Mouse (Mus musculus): ENCODE measurements around the gene Cyth1.

The Cyth1 gene

GRCm38 (mm10) chr11:118223416-118224067 is 24.9 kb downstream of the Cyth1 start:
- DNase-seq (ENCODE audit: low spot score): no peak

DNA sequence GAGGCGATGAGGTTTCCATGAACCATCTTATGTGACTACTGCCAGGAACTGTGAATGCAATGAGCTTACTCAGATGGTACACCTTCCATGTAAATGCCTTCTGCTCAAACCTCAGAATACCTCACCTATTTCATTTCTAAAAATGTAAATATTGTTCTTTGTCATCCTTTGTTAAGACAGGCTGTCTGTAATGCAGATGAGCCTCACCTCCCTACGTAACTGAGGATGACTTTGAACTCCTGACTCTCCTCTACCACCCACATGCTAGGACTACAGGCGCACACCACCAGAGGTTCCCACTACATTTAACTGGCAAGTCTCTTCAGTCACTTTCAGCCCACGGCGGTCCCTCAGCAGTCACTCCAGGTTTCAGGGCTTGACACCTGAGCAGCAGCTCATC is 25.5 kb downstream of the Cyth1 start:
- DNase-seq (ENCODE audit: low spot score): no peak

DNA sequence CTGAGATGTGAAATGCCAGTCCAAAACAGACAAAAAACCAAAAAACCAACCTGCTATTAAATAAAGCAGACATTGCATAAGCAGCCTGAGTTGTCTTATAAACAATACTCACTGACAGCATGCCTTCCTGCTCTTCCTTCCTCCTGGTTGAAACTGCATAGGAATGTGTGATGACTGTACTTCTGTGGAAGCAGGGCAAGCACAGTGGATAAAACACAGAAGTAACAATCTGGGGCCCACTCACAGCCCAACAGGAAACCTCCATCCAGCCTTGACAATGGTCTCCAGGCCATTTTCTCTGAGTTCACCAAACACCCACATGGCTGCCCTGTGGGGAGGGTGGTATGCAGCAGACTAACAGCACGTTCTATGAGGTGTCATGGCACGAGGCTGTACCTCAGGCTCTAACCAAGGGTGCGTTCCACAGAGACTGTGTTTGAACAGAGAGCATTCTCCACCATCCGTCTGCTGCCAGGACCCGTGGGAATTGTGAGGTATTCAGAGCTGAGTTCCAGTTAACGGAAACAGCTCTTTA is 26.0 kb downstream of the Cyth1 start:
- DNase-seq (ENCODE audit: low spot score): no peak

DNA sequence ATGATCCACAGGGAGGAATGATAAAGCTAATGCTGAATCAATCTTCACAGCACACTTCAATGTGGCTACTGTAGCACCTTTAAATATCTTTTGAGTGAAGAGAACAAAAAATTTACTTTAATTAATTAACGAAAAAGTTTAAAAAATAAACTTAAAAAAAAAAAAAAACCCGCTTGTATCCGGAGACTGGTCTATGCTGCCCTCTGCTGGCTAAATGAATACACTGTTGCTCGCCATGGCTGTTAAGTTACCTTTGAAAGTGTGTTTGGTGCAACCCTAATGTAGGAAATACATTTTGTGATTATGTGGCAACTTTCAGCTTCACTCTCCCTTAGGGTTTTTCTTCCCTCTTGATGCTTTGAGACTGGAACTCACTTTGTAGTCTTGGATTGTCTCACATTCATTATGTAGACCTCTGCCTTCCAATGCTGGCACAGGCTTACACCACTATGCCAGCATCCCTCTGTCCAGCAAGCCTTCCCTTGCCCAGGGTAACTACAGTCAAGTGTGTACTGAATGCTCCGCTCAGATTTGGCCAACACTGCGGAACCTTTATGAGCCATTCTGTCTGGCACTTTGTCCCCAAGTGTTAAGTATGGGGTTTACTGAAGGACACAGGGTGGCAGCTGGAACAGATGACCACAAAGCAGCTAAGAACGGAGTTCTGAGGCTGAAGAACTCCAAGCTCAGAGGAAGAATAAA is 27.7 kb downstream of the Cyth1 start:
- DNase-seq (ENCODE audit: low spot score): no peak

- no peak for DNase-seq (ENCODE audit: low spot score)
Observed at GRCm38 (mm10) chr11:118219066-118219465, 29.3 kb downstream of the Cyth1 start.

DNA sequence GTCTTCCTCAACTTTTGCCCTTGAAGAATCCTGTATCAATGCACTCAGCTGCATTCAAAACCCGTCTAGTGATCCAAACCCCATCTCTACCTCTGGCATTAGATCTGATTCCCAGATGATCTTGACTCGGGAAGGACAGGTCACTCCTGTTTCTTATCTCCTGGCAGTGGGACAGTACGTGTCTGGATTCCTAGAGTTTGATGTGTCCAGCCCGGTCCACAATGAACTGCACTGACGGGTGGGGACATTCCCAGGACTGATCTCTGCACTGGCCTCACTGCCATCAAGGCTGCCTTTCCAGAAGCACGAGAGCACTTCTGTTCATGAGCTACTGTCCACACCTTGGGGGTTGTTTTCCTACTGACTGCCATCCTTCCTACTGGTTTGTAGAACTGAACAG is 31.9 kb downstream of the Cyth1 start:
- no peak for DNase-seq (ENCODE audit: low spot score)

DNA sequence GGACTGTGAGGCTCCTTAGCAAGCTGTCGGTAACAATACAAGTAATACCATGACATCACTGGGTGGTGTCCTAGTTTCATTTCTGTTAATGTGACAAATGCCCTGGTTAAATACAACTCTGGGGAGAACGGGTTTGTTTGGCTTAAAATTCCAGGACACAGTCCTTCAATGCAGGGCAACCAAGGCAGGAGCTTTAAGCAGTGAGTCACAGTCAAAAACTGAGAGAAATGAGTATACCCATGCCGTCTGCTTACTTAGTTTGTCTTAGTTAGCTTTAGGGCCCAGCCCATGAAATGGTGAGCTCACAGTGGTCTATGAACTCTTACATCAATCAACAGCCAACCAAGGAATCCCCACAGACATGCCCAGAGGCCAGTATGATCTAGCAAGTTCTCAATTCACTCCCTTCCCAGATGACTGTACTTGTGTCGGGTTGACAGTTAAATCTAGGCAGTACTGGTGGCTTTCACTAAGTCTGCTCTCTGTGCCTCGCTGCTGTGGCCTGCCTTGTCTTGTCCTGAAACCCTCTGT is 32.4 kb downstream of the Cyth1 start:
- no peak for DNase-seq (ENCODE audit: low spot score)

DNA sequence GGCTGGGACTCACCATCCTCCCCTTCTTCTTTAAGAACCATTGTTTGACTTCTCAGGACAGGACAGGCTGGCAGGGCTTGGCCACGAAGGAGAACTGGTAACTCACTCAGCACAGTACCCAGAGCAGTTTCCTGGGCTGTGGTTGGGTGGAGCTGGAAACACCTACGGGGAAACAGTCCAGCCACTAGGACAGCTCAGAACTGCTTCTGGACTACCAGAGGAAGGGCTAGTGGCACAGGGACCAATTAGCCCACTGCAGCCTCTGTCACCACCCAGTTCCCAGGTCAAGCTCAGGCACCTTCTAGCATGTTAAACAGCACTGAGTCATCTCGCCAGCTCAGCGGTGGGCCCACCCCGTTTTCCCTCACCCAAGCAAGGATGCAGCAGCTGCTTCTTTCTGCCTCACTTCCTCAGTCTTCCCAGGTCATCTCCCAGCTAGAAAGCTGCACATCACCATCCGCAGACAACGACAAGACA is 35.7 kb downstream of the Cyth1 start:
- DNase-seq (ENCODE audit: low spot score): no peak

- DNase-seq (ENCODE audit: low spot score): no peak
Observed at GRCm38 (mm10) chr11:118211749-118212635, 36.4 kb downstream of the Cyth1 start.

DNA sequence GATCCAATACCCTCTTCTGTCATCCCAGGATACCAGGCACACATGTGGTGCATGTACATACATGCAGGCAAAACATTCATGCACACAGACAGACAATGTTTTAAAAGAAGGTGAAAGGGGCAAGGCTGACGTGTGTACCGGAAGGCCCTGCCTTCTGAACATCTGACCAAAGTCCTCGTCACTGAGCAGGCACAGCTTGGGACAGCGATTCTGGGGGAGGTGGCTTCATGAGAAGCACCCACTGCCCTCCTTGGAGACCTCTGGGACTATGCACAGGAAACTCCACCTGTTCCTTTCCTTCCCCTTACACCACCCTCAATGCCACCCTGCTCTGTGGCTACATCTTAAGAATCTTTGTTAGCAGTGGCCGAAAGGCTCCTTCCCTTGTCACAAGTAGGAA is 37.4 kb downstream of the Cyth1 start:
- no peak for DNase-seq (ENCODE audit: low spot score)

GRCm38 (mm10) chr11:118210116-118210515 is 38.3 kb downstream of the Cyth1 start:
- DNase-seq (ENCODE audit: low spot score): no peak

DNA sequence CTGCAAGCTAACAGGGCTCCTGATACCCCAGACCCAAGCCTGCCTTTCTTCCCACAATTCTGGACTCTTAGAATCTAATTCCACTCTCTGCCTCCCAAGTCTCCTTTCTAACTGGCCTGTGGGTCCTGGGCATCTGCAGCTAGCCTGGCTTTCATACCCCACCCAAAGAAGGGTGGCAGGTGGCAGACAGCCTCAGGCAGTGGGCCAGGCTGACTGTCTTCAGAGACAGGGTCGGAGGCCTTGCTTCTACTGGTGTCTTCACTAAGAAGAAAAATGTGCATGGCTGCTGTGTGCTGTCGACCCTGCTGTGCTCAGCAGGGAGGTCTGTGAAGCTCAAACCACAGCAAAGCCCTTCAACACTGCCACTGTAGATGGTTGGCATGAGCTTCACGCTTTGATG is 39.0 kb downstream of the Cyth1 start:
- DNase-seq (ENCODE audit: low spot score): no peak

GRCm38 (mm10) chr11:118208672-118209272 is 39.6 kb downstream of the Cyth1 start:
- DNase-seq (ENCODE audit: low spot score): no peak

- DNase-seq (ENCODE audit: low spot score): no peak
Observed at GRCm38 (mm10) chr11:118207424-118208033, 40.9 kb downstream of the Cyth1 start.

DNA sequence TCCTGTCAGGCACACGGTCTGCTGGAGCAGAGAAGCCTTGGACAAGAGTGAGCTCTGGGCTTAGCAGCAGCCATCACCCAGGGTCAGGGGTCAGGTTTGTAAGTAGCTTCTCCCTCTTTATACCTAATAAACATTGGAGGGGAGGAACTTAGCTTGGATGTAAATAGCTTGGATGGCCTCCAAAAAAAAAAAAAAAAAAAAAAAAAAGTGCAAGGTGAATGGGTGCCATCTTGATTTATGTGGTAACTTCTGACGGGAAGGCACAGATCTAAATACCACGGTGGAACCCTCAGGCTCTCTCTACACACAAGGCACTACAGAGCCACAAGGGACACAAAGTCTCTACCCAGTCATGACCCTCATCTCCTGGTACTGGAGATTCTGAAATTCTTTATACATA is 42.1 kb downstream of the Cyth1 start:
- no peak for DNase-seq (ENCODE audit: low spot score)

DNA sequence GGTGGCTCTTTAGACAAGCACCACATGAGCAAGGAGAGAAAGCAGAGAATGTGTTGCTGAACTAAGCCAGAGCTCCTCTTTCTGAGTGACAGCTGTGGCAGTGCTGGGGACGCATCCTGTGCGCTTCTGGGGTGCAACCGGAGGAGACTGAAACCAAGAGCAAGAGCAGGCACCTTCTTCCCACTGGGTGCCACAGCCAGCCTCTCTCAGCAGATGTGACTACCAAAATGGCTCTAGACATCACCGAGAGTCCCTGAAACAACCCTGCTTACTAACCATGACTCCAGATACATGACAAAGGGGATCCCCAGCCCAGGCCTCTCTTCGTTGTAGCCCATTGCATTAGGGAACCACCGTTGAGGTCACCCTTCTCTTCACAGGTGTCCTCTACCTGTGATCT is 44.9 kb downstream of the Cyth1 start:
- DNase-seq (ENCODE audit: low spot score): no peak

GRCm38 (mm10) chr11:118202410-118203233 is 45.8 kb downstream of the Cyth1 start:
- peak; percentile 65 for DNase-seq (ENCODE audit: low spot score)

- no peak for DNase-seq (ENCODE audit: low spot score)
Observed at GRCm38 (mm10) chr11:118201833-118202409, 46.5 kb downstream of the Cyth1 start.

DNA sequence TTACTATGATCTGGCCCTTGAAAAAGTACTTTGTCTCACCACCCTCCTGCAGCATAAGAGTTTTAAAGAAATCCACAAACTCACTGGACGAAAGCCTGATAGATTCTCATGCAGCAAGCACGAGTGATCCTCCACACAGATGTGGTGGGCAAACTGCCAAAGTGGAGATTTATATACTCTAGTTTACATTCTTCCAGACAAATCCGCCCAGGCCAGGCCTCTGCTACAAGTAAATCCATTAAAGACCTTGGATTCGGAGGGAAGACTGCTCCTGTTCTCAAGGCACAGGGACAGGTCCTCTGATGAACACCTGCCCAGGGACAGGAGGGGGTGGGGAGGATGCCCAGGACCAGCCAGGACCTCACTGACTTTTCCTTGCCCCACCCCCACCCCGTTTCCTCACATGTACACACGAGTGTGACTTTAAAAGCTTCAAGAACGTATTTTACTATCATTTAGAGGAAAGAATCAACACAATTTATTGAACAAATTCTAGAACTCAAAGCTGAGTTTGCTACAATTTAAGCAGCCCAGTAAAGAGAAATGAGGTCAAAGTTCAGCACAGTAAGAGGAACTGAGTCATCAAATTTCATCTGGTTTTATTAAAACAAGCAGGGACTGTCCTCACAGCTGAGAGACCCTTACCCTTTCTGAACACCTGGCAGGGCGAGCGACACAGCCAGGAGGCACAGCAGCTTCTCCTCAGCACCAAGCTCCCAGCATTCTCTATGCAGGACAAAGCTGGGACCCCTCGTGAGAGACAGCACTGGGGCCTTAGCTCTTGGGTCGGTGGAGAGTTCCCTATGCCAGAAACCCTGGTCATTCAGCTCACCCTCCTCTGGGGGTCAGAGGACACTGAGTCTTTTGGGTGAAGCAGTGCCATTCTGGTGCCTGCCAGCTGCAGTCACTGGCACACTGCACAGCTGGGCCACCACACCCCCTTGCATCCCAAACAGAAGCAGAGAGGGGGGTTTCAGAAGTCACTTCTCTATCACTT is 47.3 kb downstream of the Cyth1 start:
- no peak for DNase-seq (ENCODE audit: low spot score)

Measured in ovary, postnatal 36 days (tissue).